Mouse (Mus musculus) ovary, adult 2 months (tissue): ENCODE results near the gene Psmd6. TPM values are rescaled to one million over a fixed set of nuclear protein-coding genes. Genes with fewer than 3 reads are reported as not detected.

Source experiments
- polyA plus RNA-seq: library from polyadenylated mRNA; depleted of rRNA; stranded (reverse); fragments of >200 nt; gene quantifications from 2 replicates; pipeline ENCODE4 v1.2.3, GENCODE M21; 2012; rRNA removed

The Psmd6 gene
- 22.1 and 28.8 TPM in 2 replicates for polyA plus RNA-seq

DNA sequence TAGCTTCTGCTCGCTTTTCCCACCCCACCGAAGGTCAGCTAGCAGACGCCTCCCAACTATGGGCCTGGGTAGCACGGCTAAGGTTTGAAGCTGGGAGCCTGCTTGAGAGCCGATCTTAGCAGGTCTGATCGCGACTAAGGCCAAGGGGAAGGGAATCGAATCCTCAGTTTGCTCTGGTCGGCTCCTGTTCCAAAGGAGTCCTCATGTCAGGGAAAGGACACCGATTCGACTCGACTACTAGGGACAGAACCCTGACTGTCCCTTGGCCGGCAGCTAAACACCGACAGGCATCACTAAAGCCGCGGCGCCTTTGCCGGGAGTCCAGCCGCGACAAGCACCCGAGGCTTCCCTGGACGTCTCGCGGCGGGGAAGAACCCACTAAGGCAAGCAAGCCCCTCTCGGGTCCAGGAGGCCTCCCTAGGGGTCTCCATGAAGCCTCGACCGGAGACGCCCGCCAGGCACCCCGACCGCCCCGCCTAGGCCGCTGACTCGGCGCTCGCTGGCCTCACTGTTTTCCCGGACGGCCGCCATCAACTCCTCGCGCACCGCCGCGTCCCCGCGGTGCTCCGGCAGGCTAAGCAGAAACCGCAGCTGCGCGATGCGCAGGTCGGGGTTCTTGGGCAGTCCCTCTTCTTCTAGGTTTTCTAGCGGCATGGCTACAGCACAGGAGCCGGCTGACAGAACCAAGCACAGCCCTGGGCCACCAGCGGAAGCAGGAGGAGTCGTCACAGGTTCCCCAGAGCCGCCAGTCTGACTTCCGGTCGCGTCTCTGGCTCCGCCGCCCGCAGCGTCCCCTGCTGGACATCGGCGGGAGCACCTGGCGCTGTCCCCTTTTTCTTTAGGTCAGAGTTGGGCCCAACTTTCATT, at the start of gene Psmd6:
Psmd6 (minus strand) TSS at position 755 of the 867 bp plus-strand sequence.

Other genes starting within 250 kb of the Psmd6 start
- gene Gm281, start 206.5 kb downstream of the Psmd6 start, polyA plus RNA-seq, result 0.09 and 0.12 TPM in 2 replicates
- gene Atxn7, start 159.5 kb downstream of the Psmd6 start, polyA plus RNA-seq, result 34.4 and 37.5 TPM in 2 replicates
- 10.9 and 16.0 TPM in 2 replicates for gene Thoc7, start 159.1 kb downstream of the Psmd6 start, polyA plus RNA-seq
- not detected in 2 replicates for gene Olfr720, start 65.9 kb upstream of the Psmd6 start, polyA plus RNA-seq
- gene Olfr31, start 201.8 kb upstream of the Psmd6 start, polyA plus RNA-seq, result not detected in 2 replicates
- gene Il3ra, start 225.3 kb upstream of the Psmd6 start, polyA plus RNA-seq, result 67.2 and 80.5 TPM in 2 replicates